Mouse (Mus musculus) inflammation-experienced regulatory T-cells (primary cell): ENCODE data around the gene Olfr922. TPM values are rescaled to one million over a fixed set of nuclear protein-coding genes. Genes with fewer than 3 reads are reported as not detected.

Experiments
- polyA plus RNA-seq, 2 experiments: library from polyadenylated mRNA; unstranded; fragments of 100-300 nt; shearing (Covaris generic); gene quantifications; one replicate each; pipeline ENCODE4 v1.2.1; 2017

Olfr922 gene
- polyA plus RNA-seq: not detected

DNA sequence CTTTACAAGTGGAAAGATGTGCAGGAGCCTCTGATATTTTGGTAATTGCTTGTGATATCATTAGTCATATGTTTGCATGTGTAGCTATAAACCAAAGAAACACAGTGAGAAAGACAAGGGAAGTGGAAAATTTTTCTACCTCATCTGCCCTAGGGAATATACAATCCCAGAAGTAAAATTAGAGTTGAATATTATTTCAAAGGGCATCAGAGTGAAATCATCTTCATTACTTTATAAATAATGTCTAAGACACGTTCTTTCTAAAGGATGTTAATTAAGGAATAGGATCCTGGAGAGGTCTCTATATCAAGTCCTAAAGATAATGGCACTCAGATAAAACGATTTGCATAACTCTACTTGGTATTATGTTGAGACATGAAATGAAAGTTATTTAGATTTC, at the start of gene Olfr922:
Olfr922 (plus strand) TSS at position 301 of the 400 bp plus-strand sequence.

GRCm38 (mm10) chr9:38772768-38773167, 41.6 kb upstream of the Olfr922 start, which contains the start of gene Olfr921:
TSS of gene Olfr921 (plus strand) at chr9:38773068.

DNA sequence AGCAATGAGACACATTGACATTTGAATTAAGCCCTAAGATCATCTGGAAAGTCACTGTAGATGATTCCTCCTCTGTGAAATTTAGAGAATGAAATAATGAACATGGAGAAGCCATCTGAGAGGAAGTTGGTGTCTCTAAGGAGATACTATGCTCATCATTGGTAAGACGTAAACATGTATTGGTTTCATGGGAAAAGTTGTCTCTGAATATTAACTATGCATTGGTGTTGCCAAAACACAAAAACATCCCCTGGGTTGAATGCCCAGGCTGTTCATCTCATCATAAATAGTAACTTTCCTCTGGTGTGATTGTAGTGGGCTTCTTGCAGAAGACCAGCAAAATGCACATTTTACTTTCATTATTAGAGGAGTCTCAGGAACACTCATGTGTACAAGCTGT, 11.8 kb downstream of the Olfr922 start, which contains the start of gene Olfr923:
Olfr923 (plus strand) TSS at position 301 of the 400 bp plus-strand sequence.

DNA sequence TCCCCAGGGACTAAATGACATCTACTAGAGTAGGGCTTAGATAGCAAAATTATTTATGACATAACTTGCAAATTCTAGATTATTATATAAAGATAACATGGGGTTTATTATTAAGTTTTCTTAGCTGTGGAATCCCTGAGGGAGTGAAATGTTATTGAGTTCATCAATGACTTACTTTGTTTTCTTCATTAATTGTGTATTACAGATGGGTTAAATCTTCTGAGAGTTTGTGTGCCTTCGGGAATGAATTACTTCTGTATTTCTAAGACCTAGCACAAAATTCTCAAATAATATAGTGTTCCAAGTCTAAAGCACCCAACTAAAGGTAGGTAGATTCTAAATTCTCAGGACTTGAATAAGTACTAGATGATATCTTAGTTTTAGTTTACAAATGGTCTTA, 29.7 kb downstream of the Olfr922 start, which contains the start of gene Olfr924:
Olfr924 (plus strand) TSS at position 301 of the 400 bp plus-strand sequence.

DNA sequence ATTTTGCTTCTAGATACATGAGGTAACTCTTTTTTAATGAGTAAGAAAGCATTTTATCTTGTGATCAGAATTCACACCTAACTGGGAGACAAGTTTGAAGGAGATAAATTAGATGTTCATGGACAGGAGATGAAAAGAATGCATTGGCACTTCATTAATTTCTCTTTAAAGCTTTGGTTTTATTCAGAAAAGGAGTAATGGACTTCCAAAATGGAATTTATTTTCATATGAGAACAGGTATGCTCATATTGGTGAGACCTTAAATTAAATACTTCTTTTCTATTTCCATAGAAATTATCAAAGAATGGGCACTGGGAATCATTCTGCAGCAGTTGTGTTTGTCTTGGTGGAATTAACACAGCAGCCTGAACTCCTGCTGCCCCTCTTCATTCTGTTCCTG, 40.3 kb downstream of the Olfr922 start, which contains the start of gene Olfr26:
Olfr26 (plus strand) TSS at position 301 of the 400 bp plus-strand sequence.

Other genes starting within 250 kb of the Olfr922 start
- gene Olfr912, start 234.4 kb upstream of the Olfr922 start, polyA plus RNA-seq: under 1 TPM; 0.11 to 0.61 TPM
- gene Olfr913, start 221.9 kb upstream of the Olfr922 start, polyA plus RNA-seq: not detected
- gene Olfr914, start 209.5 kb upstream of the Olfr922 start, polyA plus RNA-seq: under 1 TPM in 1 of 2 experiments, not detected in 1; 0.11 TPM
- under 1 TPM; 0.30 to 0.87 TPM for gene Olfr916, start 154.7 kb upstream of the Olfr922 start, polyA plus RNA-seq
- not detected for gene Olfr917, start 148.8 kb upstream of the Olfr922 start, polyA plus RNA-seq
- gene Olfr918, start 140.0 kb upstream of the Olfr922 start, polyA plus RNA-seq: under 1 TPM in 1 of 2 experiments, not detected in 1; 0.04 TPM
- gene Olfr919, start 110.9 kb upstream of the Olfr922 start, polyA plus RNA-seq: not detected
- gene Vwa5a, start 96.3 kb upstream of the Olfr922 start, polyA plus RNA-seq: 10 to 100 TPM; 36.6 to 44.6 TPM
- 1 to 10 TPM in 1 of 2 experiments, under 1 TPM in 1; 0.17 to 1.5 TPM for gene Olfr920, start 62.3 kb upstream of the Olfr922 start, polyA plus RNA-seq
- gene Olfr921, start 41.5 kb upstream of the Olfr922 start, polyA plus RNA-seq: under 1 TPM in 1 of 2 experiments, not detected in 1; 0.09 TPM
- gene Olfr923, start 11.9 kb downstream of the Olfr922 start, polyA plus RNA-seq: 1 to 10 TPM in 1 of 2 experiments, not detected in 1; 1.5 TPM
- not detected for gene Olfr924, start 29.8 kb downstream of the Olfr922 start, polyA plus RNA-seq
- gene Olfr26, start 40.4 kb downstream of the Olfr922 start, polyA plus RNA-seq: under 1 TPM in 1 of 2 experiments, not detected in 1; 0.31 TPM
- gene Olfr926, start 62.5 kb downstream of the Olfr922 start, polyA plus RNA-seq: not detected
- not detected for gene Olfr930, start 115.2 kb downstream of the Olfr922 start, polyA plus RNA-seq
- gene Olfr933, start 157.7 kb downstream of the Olfr922 start, polyA plus RNA-seq: under 1 TPM in 1 of 2 experiments, not detected in 1; 0.18 TPM
- gene Olfr934, start 173.7 kb downstream of the Olfr922 start, polyA plus RNA-seq: not detected
- gene Olfr935, start 185.1 kb downstream of the Olfr922 start, polyA plus RNA-seq: under 1 TPM in 1 of 2 experiments, not detected in 1; 0.16 TPM
- under 1 TPM in 1 of 2 experiments, not detected in 1; 0.99 TPM for gene Olfr146, start 208.8 kb downstream of the Olfr922 start, polyA plus RNA-seq